30 mouse cellular contexts compared by ENCODE assay signal in genomic region chr17:35357086-35357485, GRCm38 (mm10). TPM values are rescaled to one million over a fixed set of nuclear protein-coding genes. Genes with fewer than 3 reads are reported as not detected.
DNase-seq lines count a peak whose midpoint lies in the region; ATAC-seq lines count a peak whose summit lies in the region.
"Had no signal": no experiment of that assay in that cellular context is flagged by ENCODE, and none has a peak within 500 bp of the region (broad histone marks: within the 10 kb centered on the region; RNA-seq: fewer than 3 reads in every experiment).

No protein-coding gene starts in this region.

- peak; percentile 10 for DNase-seq in limb, embryonic 11.5 days (ENCODE audit: low spot score)
- DNase-seq in limb, embryonic 10.5 days (ENCODE audit: low spot score) = no peak
- DNase-seq in thymus, postnatal 14 days = peak; percentile 75
- peak; percentile 50 for DNase-seq in thymus, postnatal 4 days
- DNase-seq in spleen, postnatal 4 days (ENCODE audit: low spot score in 2 of 2) = no peak
- no peak for DNase-seq in right cerebral cortex, postnatal 4 days
- DNase-seq: adrenal gland, postnatal 10 days; adrenal gland, postnatal 36 days; B cell, adult 2 months; cerebellum, adult 18-20 months; cerebellum, adult 9-10 months; cerebellum, postnatal 14 days; gastrocnemius, adult 2 months; gastrocnemius, postnatal 14 days; heart, adult 18-20 months; heart, postnatal 14 days; heart, postnatal 4 days had no signal

- H3K36me3 ChIP-seq in limb, embryonic 11.5 days (ENCODE audit: control insufficient read depth, insufficient read depth, low read length) = no peaks in the 10 kb centered on the region
- no peaks in the 10 kb centered on the region for H3K36me3 ChIP-seq in limb, embryonic 10.5 days
- H3K36me3 ChIP-seq: forebrain, embryonic 10.5 days; G1E; heart, embryonic 10.5 days; heart, embryonic 13.5 days had no signal

- no peaks in the 10 kb centered on the region for H3K4me1 ChIP-seq in limb, embryonic 11.5 days (ENCODE audit: control insufficient read depth, insufficient read depth, low read length)
- H3K4me1 ChIP-seq in limb, embryonic 10.5 days = peaks cover 9% of the 10 kb centered on the region

- WGBS in limb, embryonic 11.5 days = 49% methylated on average over 1 of the region's 1 CpGs
- 40% methylated on average over 1 of the region's 1 CpGs for WGBS in limb, embryonic 10.5 days

- H3K27me3 ChIP-seq in limb, embryonic 11.5 days (ENCODE audit: control insufficient read depth, insufficient read depth, low read length) = peaks cover 12% of the 10 kb centered on the region
- H3K27me3 ChIP-seq in limb, embryonic 10.5 days (ENCODE audit: low read depth, poor library complexity, severe bottlenecking) = peaks cover 32% of the 10 kb centered on the region
- H3K27me3 ChIP-seq: CH12.LX, Patski had no signal

- H3K9ac ChIP-seq in limb, embryonic 11.5 days (ENCODE audit: low read length) = no peak overlapping the region
- H3K9ac ChIP-seq: forebrain, embryonic 13.5 days; heart, embryonic 13.5 days; hindbrain, embryonic 14.5 days had no signal

- no peak overlapping the region for H3K4me3 ChIP-seq in limb, embryonic 11.5 days (ENCODE audit: low read depth, low read length)
- H3K4me3 ChIP-seq in limb, embryonic 10.5 days = no peak overlapping the region
- H3K4me3 ChIP-seq: forebrain, embryonic 10.5 days; forebrain, embryonic 13.5 days; gastrocnemius, adult 2 months; heart, embryonic 10.5 days; heart, embryonic 13.5 days had no signal

- no peaks in the 10 kb centered on the region for H3K9me3 ChIP-seq in limb, embryonic 11.5 days (ENCODE audit: control insufficient read depth, low read length)
- no peaks in the 10 kb centered on the region for H3K9me3 ChIP-seq in limb, embryonic 10.5 days (replicated peaks)
- H3K9me3 ChIP-seq: forebrain, embryonic 10.5 days; forebrain, embryonic 13.5 days; G1E; heart, embryonic 10.5 days; heart, embryonic 13.5 days had no signal

- no peak overlapping the region for H3K4me2 ChIP-seq in limb, embryonic 11.5 days (ENCODE audit: low read depth, severe bottlenecking)
- H3K4me2 ChIP-seq: forebrain, embryonic 13.5 days; heart, embryonic 13.5 days; hindbrain, embryonic 14.5 days had no signal

- no peak for ATAC-seq in limb, embryonic 11.5 days (ENCODE audit: insufficient number of reproducible peaks, low FRiP score, low TSS enrichment, low read depth)
- ATAC-seq: forebrain, embryonic 13.5 days; forebrain, embryonic 16.5 days; hindbrain, postnatal 0 days; Patski had no signal

- H3K27ac ChIP-seq in limb, embryonic 11.5 days (replicated peaks; ENCODE audit: low read depth, low read length) = no peak overlapping the region
- H3K27ac ChIP-seq in limb, embryonic 10.5 days = no peak overlapping the region
- H3K27ac ChIP-seq: forebrain, embryonic 10.5 days; forebrain, embryonic 13.5 days; gastrocnemius, adult 2 months; heart, embryonic 10.5 days; heart, embryonic 13.5 days; hindbrain, embryonic 14.5 days; hindbrain, postnatal 0 days had no signal

RNA-seq across cellular contexts. Expression of gene H2-Q2, which starts 15.0 kb away (rescaled TPM):
- polyA plus RNA-seq in limb, embryonic 11.5 days (2014; fragmentation: Nextera tagmentation; extraction: Ambion mirVana) = 0.16 and 0.31 TPM in 2 replicates
- 0.79 and 0.80 TPM in 2 replicates for polyA plus RNA-seq in limb, embryonic 10.5 days (2016; fragmentation: Nextera tagmentation; extraction: Ambion mirVana)
- polyA plus RNA-seq: G1E, Patski had no signal

RNA-seq across cellular contexts. Expression of gene H2-Q4, which starts 22.3 kb away (rescaled TPM):
- polyA plus RNA-seq in limb, embryonic 11.5 days (2014; fragmentation: Nextera tagmentation; extraction: Ambion mirVana) = 3.6 and 4.0 TPM in 2 replicates
- 2.2 and 3.6 TPM in 2 replicates for polyA plus RNA-seq in limb, embryonic 10.5 days (2016; fragmentation: Nextera tagmentation; extraction: Ambion mirVana)
- polyA plus RNA-seq: G1E had no signal

RNA-seq across cellular contexts. Expression of gene H2-Q1, which starts 36.9 kb away (rescaled TPM):
- polyA plus RNA-seq in limb, embryonic 11.5 days (2014; fragmentation: Nextera tagmentation; extraction: Ambion mirVana) = not detected in 2 replicates
- not detected in 2 replicates for polyA plus RNA-seq in limb, embryonic 10.5 days (2016; fragmentation: Nextera tagmentation; extraction: Ambion mirVana)
- polyA plus RNA-seq: embryonic facial prominence, embryonic 11.5 days; forebrain, embryonic 10.5 days; forebrain, embryonic 13.5 days; G1E; heart, embryonic 16.5 days; hindbrain, embryonic 11.5 days had no signal

Comparison
In these comparisons a context has a peak if more than half of its experiments do, and no peak if none do; other contexts are left out.
1. DNase-seq: peak in limb, embryonic 11.5 days (single experiment), thymus, postnatal 14 days (single experiment) and thymus, postnatal 4 days (single experiment); none in limb, embryonic 10.5 days (single experiment), spleen, postnatal 4 days (0 of 2) and right cerebral cortex, postnatal 4 days (single experiment).